Mouse (Mus musculus): ENCODE data around the gene Nup93. TPM values are rescaled to one million over a fixed set of nuclear protein-coding genes. Genes with fewer than 3 reads are reported as not detected.

Gene Nup93
- polyA plus RNA-seq, 1 experiment from 2014 or later = 94.2 TPM

DNA sequence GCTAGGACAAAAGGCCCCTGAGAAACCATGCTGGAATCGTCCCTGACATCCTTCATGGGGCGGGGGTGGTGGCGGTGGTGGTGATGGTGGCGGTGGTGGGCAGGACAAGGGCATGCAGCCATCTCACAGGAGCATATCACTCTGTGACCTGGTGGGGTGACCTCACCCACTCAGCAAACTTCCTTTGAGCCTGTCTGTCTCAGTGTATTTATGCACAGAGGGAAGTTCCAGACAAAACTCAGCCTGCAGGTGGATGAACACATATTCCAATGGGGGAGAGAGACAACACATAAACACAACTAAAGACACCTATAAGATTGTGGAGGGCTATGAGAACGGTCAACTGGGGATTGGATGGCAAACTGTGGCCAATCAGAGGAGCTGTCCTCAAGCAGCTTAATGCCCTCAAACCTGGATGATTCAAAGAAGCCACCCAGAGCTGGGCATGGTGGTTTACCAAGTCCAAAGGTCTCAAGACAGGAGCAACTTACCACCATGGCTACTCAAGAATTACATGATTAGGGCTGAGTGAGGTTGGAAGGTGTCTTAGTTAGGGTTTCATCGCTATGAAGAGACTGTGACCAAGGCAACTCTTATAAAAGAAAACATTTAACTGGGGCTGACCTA lies 150.4 kb downstream of the Nup93 start:
- ATAC-seq (ENCODE audit: low FRiP score, low TSS enrichment) = no peak
- Histone ChIP-seq H3K4me1 (ENCODE audit: insufficient read depth, low read length) (no peaks in the 10 kb centered on the region), H3K36me3 (ENCODE audit: insufficient read depth, low read length) (no peaks in the 10 kb centered on the region), H3K27ac (ENCODE audit: low read length) (no peak overlapping the region), H3K4me2 (replicated peaks; ENCODE audit: low read depth, low read length) (no peak overlapping the region), H3K4me3 (ENCODE audit: low read length) (no peak overlapping the region), H3K9ac (replicated peaks; ENCODE audit: low read length) (no peak overlapping the region), H3K27me3 (ENCODE audit: insufficient read depth, low read length) (no peaks in the 10 kb centered on the region), H3K9me3 (ENCODE audit: low read length) (no peaks in the 10 kb centered on the region)
- 76% methylated on average over 6 of the region's 6 CpGs for WGBS

DNA sequence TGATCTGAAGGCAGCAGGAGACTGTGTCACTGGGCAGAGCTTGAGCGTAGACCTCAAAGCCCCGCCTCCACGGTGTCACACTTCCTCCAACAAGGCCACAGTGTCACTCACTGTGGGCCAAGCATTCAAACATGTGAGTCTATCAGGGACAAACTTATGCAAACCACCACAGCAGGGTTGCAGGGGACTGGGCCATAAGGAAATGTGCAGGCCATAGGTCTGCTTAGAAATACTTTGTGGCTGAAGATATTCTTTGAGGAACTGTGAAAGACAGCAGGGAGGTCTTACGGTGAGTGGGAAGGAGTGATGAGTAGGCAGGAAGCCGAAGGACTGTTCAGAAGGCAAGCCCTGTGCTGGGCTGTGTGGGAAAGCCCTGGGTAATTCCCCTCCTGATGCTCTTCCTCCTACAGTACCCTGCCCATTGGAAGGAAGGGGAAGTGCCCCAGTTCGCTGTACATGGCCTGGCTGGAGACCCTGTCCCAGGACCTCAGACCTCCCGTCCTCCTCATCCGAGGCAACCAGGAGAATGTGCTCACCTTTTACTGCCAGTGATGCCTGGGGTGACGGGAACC lies 151.1 kb downstream of the Nup93 start:
- Histone ChIP-seq H3K4me1 (ENCODE audit: insufficient read depth, low read length) (no peaks in the 10 kb centered on the region), H3K4me3 (ENCODE audit: low read length) (no peak overlapping the region), H3K9me3 (ENCODE audit: low read length) (no peaks in the 10 kb centered on the region), H3K27me3 (ENCODE audit: insufficient read depth, low read length) (no peaks in the 10 kb centered on the region), H3K9ac (replicated peaks; ENCODE audit: low read length) (no peak overlapping the region), H3K4me2 (replicated peaks; ENCODE audit: low read depth, low read length) (no peak overlapping the region), H3K36me3 (ENCODE audit: insufficient read depth, low read length) (no peaks in the 10 kb centered on the region), H3K27ac (ENCODE audit: low read length) (no peak overlapping the region)
- 87% methylated on average over 9 of the region's 9 CpGs for WGBS
- ATAC-seq (ENCODE audit: low FRiP score, low TSS enrichment) = no peak

MicroRNAs within 50 kb of the gene (microRNA counts, 519-probe panel; counts per million panel counts)
- microRNA mmu-miR-138 = 3,285 counts per million, percentile 76 among the panel's probes with 10 or more counts

Small RNAs within 50 kb of the gene (microRNA-seq; reads per million reads assigned to microRNA genes)
- gene Mir138-2 = 46.8 reads per million, percentile 48 among the genes with 10 or more reads in this experiment

Other genes starting within 250 kb of the Nup93 start
- gene Amfr, start 201.7 kb upstream of the Nup93 start, polyA plus RNA-seq (2015; fragmentation: Nextera tagmentation; extraction: Ambion mirVana) = 37.5 and 45.5 TPM in 2 replicates
- gene Nudt21, start 177.5 kb upstream of the Nup93 start, polyA plus RNA-seq (2015; fragmentation: Nextera tagmentation; extraction: Ambion mirVana) = 112 and 115 TPM in 2 replicates
- gene Ogfod1, start 177.4 kb upstream of the Nup93 start, polyA plus RNA-seq (2015; fragmentation: Nextera tagmentation; extraction: Ambion mirVana) = 11.3 and 12.7 TPM in 2 replicates
- gene Bbs2, start 115.6 kb upstream of the Nup93 start, polyA plus RNA-seq (2015; fragmentation: Nextera tagmentation; extraction: Ambion mirVana) = 13.5 and 15.6 TPM in 2 replicates
- not detected in 2 replicates for gene Mt4, start 77.4 kb upstream of the Nup93 start, polyA plus RNA-seq (2015; fragmentation: Nextera tagmentation; extraction: Ambion mirVana)
- 1.6 and 3.0 TPM in 2 replicates for gene Mt3, start 62.0 kb upstream of the Nup93 start, polyA plus RNA-seq (2015; fragmentation: Nextera tagmentation; extraction: Ambion mirVana)
- gene Mt2, start 41.9 kb upstream of the Nup93 start, polyA plus RNA-seq (2015; fragmentation: Nextera tagmentation; extraction: Ambion mirVana) = 143 and 167 TPM in 2 replicates
- gene Mt1, start 35.5 kb upstream of the Nup93 start, polyA plus RNA-seq (2015; fragmentation: Nextera tagmentation; extraction: Ambion mirVana) = 543 and 568 TPM in 2 replicates
- 14.5 and 16.6 TPM in 2 replicates for gene Slc12a3, start 114.6 kb downstream of the Nup93 start, polyA plus RNA-seq (2015; fragmentation: Nextera tagmentation; extraction: Ambion mirVana)
- 82.9 and 87.9 TPM in 2 replicates for gene Herpud1, start 171.9 kb downstream of the Nup93 start, polyA plus RNA-seq (2015; fragmentation: Nextera tagmentation; extraction: Ambion mirVana)
- 0.15 TPM in 1 of 2 replicates, not detected in the other for gene Nlrc5, start 219.8 kb downstream of the Nup93 start, polyA plus RNA-seq (2015; fragmentation: Nextera tagmentation; extraction: Ambion mirVana)

Measured in kidney, embryonic 16.5 days (tissue).